Mouse (Mus musculus) c-Kit-positive CD71-positive TER-119-negative erythroid progenitor cells, embryonic 14.5 days (primary cell): ENCODE measurements at regions not wholly inside any gene's neighbourhood (a gene's known extent, or its start where the extent isn't known, plus 50 kb on each side); places are given as distances from the start of the nearest gene placed in this dataset.

Experiments used
- DNase-seq: peaks from one replicate; pipeline ENCODE4 v3.0.0-alpha.2; 2013; ENCODE audit warnings: low read depth

GRCm38 (mm10) chr15:67467404-67468345, 967.0 kb upstream of the Lrrc6 start:
- no peak for DNase-seq

GRCm38 (mm10) chr15:67462863-67463262, 962.2 kb upstream of the Lrrc6 start:
- DNase-seq = no peak

- DNase-seq = no peak
Measured at GRCm38 (mm10) chr15:67460384-67460783, 959.7 kb upstream of the Lrrc6 start.

- peak; percentile 46 for DNase-seq
Measured at GRCm38 (mm10) chr15:67434284-67434683, 933.6 kb upstream of the Lrrc6 start.

DNA sequence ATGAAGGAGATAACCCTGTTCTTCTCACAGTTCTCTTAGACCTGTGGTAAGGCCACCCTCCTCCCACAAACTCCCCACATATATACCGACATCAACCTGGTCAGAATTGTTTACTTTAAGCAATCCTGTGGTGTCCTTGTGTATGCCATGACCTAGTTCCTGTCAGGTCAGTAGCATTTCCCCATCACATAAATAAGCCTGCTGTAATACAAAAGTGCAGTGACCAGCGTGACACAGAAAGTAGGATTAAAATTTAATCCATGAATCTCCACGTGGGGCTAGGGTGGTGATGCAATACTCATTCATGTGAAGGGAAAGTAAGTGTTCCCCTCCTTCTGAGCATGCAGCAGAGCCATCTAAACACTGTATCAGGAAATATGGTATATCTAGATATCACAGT, 923.2 kb upstream of the Lrrc6 start:
- DNase-seq = no peak

- no peak for DNase-seq
Measured at GRCm38 (mm10) chr15:67422277-67422953, 921.7 kb upstream of the Lrrc6 start.

DNA sequence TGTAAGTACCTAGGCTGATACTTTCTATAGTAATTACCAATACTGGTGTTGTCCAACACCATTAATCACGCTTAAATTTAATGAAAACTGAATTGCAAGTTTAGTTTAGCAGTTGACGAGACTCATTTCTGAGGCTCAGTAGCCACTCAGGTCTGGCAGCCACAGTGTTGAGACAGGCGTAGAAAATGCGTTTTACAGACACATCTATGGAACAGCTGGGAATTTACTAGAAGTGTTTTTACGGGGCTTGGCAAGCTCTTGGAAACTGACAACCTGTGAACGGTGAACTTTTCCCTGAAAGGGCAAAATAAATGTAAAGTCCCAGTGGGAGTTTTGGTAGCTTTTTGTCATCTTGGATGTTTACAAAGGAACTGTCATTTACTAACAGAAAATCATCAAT, 920.1 kb upstream of the Lrrc6 start:
- no peak for DNase-seq

DNA sequence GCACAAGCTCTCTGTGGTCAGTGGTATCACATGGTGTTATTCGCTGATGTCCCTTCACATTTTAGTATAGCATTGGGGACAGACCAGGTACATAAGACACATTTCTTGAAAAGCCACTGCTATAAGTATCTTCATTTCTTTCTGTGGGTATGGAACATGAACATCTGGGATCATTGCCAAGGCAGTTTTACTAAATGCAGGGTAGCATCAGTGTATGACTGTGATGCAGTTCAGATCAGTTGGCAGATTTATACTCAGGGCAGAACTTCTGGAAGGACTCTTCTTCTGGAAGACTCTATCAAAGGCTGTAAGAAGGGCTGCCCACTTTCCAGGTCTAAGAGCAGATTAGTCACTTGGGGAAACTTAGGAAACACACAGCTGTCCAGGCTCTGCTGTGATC, 919.0 kb upstream of the Lrrc6 start:
- no peak for DNase-seq

- no peak for DNase-seq
Measured at GRCm38 (mm10) chr15:67417742-67418163, 917.0 kb upstream of the Lrrc6 start.

GRCm38 (mm10) chr15:67415840-67416239, 915.1 kb upstream of the Lrrc6 start:
- no peak for DNase-seq

DNA sequence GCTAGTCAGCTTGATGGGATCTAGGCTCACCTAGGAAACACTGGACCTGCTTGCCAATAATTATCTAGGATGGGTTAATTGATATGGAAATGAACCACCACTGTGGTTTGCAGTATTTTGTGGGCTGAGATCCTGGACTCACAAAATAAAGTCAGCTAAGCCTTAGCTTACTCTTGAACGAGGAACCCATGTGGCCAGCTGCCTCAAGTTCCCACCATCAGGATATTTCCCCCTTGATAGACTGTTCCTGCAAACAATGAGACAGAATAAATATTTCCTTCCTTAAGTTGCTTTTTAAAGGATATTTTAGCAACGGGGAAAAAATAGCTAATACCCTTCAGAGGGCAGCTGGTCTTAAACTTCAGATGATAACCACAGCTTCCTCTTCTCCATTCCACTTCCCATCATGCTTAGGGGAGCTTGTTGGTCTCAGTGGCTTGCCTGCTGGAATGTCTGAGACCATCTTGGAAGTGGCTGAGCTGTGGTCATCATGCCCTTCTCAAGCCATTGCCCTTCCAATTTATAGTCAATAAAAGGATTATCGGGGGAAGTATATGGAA, 913.7 kb upstream of the Lrrc6 start:
- no peak for DNase-seq

- no peak for DNase-seq
Measured at GRCm38 (mm10) chr15:67413581-67413980, 912.9 kb upstream of the Lrrc6 start.

DNA sequence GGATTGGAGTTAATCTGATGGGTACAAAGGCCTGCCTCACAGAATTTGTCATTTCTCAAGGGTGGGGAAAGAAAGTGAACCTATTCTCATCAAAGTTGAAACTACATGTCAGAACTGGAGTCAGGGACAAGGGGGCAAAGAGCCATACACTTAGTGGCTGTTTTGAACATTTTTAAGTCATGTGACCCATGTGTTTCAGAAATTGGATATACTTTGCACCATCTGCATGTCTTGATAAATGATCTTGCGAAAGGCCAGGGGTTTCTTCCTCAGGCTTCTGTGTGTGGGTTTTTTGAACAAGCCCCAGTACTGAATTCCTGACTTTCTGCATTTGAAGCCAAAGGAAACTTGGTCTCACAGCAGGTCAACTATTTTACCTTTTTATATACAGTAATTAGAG, 911.7 kb upstream of the Lrrc6 start:
- no peak for DNase-seq

GRCm38 (mm10) chr15:67411657-67412056, 910.9 kb upstream of the Lrrc6 start:
- no peak for DNase-seq

DNA sequence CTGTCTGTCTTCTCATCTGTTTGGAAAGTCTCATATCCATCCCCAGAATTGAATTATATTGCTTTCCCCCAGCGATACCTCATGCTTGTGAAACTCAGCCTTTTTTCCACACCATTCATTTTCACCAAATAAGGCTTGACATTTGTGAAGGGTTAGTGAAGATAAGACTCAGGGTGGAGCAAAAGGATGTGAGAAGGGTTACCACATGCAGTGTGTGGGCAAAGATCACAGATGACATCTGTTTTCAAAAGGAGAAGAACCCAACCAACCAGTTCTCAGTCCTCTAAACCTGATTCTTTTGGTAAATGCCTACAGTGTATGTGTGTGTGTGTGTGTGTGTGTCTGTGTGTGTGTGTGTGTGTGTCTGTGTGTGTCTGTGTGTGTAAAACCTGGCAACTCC, 909.3 kb upstream of the Lrrc6 start:
- peak; percentile 47 for DNase-seq

DNA sequence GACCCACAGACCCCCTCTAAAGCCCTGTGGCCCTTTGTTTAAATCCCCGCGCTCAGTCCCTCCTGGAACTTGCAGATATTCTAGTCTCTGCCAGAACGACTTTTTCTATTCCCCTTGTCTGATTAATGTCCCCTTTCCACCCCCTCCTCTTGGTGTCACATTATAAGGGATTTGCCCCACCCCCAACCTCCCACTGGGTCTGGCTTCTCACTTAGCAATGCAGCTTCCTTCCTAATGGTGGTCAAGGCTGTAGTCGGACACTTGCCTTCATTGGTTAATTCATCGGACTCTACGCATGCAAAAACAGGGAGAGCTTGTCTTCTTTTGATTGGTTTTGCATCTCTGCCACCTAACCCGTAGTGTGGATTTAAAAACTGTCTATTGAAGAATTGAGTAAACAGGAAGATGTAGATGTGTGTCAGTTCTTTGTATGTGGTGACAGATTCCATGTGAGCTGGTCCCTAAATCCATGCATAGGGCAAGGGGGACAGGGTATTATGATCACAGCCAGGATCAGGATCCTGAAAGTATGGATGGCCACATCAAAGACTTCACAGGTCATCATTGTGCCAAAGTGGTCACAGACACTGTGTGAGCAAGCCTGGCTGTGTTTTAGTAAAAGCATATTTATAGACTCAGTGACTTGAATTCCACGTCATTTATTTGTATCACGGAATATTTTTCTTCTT, 908.3 kb upstream of the Lrrc6 start:
- no peak for DNase-seq

DNA sequence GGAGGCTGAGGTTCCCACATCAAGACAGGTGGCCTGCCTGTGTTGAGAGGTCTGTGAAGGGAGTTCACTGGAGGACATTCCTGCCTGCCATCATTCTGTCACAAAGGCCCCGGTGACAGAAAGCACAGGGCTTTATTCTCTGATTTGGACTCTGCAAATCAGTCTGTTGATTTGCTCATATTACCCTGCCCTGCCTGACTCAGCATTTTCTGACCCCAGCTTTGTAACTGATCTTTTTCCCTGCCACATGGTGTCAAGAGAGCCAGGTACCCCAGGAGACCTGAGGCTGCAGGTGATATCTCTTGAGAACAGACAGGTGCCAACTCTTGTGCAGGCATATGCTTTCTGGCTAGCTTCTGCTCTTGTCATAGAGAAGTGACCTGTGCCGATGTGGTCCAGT, 906.5 kb upstream of the Lrrc6 start:
- DNase-seq = no peak

DNA sequence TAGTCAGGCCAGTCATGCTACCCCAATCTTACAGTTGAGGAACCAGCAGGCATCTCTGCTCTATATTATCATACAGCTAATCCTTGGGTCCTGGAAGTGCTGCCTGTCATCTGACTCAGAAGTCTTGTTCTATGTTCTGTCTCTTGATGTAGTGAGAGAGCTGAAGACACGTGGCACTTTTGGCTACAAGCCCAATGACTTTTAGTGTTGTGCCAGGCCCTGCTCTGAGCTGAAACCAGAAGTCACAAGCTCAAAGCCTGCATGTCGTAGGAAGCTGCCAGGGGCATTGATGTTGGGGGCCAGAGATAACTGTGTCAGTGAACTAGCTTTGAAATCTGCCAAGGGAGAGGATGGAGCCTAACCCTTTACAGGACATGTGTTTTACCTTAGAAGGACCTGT, 904.8 kb upstream of the Lrrc6 start:
- DNase-seq = no peak

DNA sequence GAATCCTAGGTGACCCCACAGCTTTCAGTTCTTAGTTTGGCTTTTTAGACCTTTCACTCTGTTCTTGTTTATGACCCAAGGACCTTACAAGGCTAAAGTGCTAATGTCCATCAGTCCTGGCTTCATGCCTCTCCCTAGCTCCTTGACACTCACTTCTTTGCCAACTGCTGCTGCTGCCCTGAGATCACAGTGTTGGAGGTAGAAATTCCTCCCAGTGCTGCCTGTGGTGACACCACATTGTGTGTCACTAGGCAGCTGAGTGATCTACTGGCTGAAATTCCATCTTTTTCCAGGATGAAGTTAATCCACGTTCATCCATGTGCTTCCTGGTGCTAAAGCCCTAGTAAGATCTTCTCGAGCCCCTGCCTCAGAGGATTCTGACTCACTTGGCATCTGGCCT, 904.3 kb upstream of the Lrrc6 start:
- DNase-seq = no peak

GRCm38 (mm10) chr15:67402310-67402709, 901.6 kb upstream of the Lrrc6 start:
- DNase-seq = no peak

DNA sequence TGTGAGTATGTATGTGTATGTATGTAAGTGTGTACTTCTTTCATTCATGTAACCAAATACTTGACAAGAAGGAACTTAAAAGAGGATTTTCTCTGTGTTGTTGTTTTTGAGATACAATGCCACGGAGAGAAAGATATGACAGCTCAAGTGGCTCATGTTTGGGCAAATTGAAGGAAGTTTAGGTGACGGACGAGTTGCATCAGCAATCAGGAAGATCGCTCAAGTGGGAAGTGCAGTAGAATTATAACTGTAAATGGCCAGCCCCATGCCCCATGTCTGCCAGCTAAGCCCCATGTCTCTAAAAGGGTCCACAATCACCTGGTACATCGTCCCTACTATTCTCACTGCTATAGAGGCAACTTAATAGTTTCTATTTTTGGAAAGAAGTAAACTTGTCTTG, 896.6 kb upstream of the Lrrc6 start:
- DNase-seq = no peak

GRCm38 (mm10) chr15:67395114-67395513, 894.4 kb upstream of the Lrrc6 start:
- no peak for DNase-seq
